Mouse (Mus musculus): ENCODE data around the gene Lgals4.

Gene Lgals4

DNA sequence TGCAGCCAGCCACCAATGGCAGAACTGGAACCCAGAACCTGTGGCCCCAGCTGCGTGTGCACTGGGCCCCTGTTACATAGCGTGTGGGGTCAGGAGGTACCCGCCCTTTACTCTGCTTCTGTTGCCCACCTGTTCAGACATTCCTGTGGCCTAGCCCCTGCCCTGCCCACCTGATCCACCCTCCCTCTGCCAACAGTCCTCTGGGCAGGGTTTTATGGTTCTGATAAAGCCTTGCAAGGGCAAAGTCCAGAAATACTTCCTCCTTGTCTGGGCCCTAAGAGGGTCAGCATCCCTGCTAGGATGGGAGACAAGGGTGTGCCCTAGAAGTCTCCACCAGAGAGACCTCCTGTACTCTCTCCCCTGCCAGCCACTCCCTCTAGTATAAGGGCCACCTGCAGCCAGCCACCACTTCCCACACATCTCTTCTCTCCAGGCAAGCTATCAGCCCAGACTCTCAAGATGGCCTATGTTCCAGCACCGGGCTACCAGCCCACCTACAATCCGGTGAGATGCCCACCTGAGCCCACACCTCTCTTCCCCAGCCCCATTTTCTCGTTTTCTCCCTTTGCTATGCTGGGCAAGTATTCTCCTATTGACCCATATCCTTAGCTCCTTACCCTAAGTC, at the start of gene Lgals4:
TSS of gene Lgals4 (plus strand) at position 132 of the 625 bp plus-strand sequence.
- in situ Hi-C loops (cut with MboI, MseI), result no loop called here

- in situ Hi-C loops (cut with MboI, MseI), result no loop called here
These were observed 48.5 kb upstream of the Lgals4 start for GRCm38 (mm10) chr7:28785161-28785560.

DNA sequence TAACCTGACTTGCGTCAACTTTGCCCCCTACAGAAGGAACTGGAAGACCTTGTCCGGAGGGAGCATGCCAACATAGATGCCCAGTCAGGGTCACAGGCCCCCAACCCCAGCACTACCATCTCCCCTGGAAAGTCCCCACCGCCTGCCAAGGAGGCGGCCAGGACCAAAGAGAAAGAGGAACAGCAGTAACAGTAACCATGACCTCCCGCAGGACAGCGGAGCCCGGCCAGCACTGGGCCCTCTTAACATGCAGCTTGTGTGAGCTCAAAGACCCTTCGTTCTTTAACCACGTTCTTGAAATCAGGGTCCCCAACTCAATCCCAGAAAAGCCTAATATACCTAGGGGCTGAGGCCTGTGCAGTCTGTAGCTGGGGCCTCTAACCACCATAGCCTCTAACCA, 45.8 kb upstream of the Lgals4 start:
- in situ Hi-C loops (cut with MboI, MseI), result no loop called here

DNA sequence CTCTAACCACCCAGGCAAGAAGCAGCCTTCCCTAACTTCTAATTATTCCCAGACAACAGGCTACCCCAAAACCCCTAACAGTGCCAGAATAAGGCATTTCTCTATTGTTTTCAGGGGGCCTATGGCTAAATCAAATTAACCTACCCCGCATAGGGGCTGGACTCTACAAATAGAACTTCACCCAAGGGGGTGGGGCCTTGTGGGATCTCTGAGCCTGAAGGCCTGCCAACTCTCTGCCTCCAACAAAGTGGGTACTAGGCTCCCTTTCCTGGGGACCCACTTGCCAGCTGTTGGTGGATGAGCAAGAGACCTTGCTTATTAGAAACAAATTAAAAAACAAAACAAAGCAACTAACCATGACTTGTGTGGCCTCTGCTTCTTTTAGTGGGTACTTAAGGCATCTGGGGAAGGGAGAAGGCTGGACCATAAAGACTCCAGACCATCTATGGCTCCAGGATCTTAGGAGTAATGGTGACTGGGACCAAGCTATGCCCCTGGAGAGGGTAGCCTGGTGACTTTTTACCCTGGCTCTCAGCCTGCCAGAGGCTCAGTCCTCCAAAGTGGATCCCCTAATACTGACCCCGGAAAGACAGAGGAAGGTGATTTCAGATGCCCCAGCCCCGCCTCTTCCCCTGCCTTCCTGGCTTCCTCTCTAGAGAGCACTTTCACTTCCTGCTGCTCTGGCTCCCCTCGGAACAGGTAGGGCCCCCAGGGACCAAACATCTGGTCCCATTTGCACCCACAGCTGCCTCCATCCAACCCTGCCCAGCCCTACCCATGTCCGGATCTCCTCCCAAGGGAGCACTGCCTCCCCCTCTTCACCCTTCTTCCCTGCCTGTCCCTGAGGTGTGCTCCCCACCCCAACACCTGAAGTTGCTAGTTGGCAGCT, 45.1 kb upstream of the Lgals4 start, which contains the start of gene Rinl:
TSS of gene Rinl (plus strand) at position 663 of the 889 bp plus-strand sequence.
- in situ Hi-C loops (cut with MboI, MseI), result no loop called here

GRCm38 (mm10) chr7:28789235-28789634, 44.4 kb upstream of the Lgals4 start:
- in situ Hi-C loops (cut with MboI, MseI), result no loop called here

DNA sequence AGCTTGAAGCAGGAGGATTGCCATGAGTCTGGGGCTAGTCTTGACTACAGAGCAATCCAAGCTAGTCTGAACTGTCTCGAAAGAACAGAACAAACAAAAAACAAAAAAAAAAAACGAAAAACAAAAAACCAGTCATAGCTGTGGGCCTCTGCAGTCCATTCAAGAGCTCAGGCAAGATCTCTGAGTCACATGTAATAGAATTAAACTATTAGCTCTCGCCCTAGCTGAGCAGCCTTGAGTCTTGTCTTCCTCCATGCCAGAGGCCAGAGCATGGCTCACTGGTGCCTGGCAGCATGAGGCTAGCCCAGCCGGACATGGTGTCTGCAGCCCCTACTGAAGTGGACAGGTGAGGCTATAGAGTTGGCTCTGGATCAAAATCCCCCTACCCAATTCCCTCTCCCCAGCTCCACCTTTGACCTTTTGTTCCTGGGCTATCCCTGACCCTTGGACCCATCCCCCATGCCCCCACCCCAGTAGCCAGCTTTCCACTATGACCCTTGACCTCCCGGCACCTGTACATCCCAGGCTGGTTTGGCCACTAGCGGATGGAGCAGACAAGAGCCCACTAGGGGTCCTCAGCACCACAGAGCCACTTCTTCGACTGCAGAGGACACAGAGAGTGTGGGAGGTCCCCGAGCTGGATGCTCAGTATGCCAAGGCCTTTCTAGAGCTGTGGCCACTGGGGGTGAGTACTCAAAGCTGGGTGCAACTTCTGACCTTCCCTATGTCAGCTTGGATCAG, 43.4 kb upstream of the Lgals4 start:
- in situ Hi-C loops (cut with MboI, MseI), result loop anchor here (5.0 kb wide), 1 partner anchor 77 kb away; no protein-coding TSS in a partner anchor

DNA sequence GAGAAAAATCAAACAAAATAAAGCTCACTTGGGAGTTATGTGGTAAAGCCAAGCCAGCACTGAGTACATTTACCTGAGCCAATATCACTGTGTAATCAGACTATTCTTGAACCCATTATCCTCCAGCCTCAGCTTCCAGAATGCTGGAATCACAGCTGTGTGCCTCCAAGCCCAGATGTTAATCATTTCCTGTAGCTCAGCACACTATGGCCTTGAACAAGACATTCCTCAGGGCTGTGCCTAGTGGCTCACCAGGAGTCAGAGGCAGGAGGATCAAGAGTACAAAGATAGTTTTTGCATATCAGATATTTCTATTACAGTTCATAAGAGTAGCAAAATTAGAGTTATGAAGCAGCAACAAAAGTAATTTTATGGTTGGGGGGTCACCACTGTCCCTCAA, 41.9 kb upstream of the Lgals4 start:
- in situ Hi-C loops (cut with MboI, MseI), result loop anchor here (5.0 kb wide), 1 partner anchor 76 kb away; no protein-coding TSS in a partner anchor

GRCm38 (mm10) chr7:28792391-28793185, 41.1 kb upstream of the Lgals4 start:
- in situ Hi-C loops (cut with MboI, MseI), result loop anchor here (5.0 kb wide), 1 partner anchor 75 kb away; no protein-coding TSS in a partner anchor

- in situ Hi-C loops (cut with MboI, MseI), result loop anchor here (5.0 kb wide), 1 partner anchor 73 kb away; no protein-coding TSS in a partner anchor
These were observed 39.8 kb upstream of the Lgals4 start for GRCm38 (mm10) chr7:28793834-28794233.

DNA sequence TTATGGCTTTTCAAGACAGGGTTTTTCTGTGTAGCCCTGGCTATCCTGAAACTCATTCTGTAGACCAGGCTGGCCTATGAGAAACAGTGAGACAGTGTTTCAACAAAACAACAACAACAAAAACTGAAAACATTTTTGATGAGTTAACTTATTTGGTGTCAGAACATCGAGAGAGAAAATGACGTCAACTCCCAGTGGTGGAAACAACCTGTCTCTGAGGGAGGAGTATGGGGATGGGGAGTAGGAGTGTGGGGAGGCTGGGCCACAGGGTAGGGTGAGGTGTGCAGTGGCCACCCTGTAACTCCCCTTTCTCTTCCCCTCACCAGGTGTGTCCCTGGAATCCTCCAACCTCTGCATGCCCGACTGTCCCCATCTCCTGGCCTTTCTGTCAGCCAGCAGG, 39.2 kb upstream of the Lgals4 start:
- in situ Hi-C loops (cut with MboI, MseI), result loop anchor here (5.0 kb wide), 1 partner anchor 73 kb away; no protein-coding TSS in a partner anchor

DNA sequence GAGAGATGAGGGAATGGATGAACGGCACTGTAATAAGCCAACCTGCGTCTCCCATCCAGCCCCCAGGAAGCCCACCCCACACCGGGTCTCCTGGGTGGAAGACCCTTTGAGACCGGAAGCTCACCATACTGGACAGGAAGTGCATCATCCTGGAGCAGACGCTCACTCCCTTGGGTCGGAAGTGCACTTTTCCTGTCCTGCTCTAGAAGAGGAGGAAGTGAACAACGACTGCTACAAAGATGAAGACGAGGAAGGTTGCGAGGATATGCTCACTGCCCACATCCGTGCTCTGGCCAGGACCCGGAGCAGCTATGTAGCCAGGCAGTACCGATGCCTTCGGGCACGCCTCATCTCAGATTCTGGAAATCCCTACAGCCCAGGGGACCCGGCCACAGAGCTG, 37.8 kb upstream of the Lgals4 start:
- in situ Hi-C loops (cut with MboI, MseI), result no loop called here

DNA sequence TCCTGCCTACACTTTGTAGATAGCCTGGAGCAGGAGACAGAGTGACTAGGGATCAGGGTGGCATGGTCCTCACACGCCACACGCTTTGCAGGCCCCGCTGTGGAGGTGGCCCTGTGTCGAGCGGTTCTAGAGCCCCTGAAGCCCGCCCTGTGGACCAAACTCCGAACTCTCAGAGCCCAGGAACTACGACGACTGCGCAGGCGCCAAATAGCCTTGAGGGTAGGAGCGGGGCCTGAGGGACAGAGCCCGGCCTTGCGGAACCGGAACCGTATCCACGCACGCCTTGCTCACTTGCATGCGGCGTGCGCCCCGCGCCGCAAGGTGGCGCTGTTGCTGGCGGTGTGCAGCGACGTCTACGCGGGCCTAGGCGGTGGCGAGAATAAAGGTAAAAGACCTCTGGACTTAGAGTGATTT, 37.1 kb upstream of the Lgals4 start:
- in situ Hi-C loops (cut with MboI, MseI), result no loop called here

DNA sequence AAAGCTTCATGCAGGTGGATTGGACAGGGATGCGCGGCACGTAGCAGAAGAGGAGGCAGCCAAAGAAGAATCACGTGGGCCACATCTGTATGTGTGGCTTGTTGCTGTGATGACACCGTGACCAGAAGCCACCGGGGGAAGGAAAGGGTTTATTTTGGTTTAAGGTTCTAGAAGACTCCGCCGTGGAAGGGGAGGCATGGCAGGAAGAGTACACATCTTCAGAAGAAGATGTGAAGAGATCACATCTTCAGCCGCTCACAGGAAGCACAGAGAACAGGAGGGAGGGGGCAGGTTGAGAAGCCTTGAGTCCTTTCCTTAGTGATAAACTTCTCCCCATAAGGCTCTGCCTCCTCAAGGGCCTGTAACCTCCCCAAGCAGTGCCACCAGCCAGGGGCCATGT, 33.7 kb upstream of the Lgals4 start:
- in situ Hi-C loops (cut with MboI, MseI), result no loop called here

DNA sequence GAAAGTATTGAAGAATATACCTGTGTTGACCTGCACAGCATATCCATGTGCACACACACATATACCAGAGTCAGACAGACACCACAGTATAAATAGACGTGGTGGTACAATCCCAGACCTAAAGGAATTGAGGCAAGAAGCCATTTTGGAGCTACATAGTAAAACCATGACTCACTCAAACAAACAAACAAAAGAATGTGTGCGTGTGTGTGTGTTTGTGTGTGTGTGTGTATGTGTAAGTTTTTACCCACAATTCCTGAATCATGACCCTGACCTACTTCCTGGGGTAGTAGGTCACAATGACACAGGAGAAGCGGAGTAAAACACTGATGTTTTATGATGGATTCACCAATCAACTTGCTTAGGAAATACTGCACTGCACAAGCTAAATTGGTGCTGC, 32.2 kb upstream of the Lgals4 start:
- in situ Hi-C loops (cut with MboI, MseI), result no loop called here

- in situ Hi-C loops (cut with MboI, MseI), result no loop called here
These were observed 31.6 kb upstream of the Lgals4 start for GRCm38 (mm10) chr7:28801901-28802670.

DNA sequence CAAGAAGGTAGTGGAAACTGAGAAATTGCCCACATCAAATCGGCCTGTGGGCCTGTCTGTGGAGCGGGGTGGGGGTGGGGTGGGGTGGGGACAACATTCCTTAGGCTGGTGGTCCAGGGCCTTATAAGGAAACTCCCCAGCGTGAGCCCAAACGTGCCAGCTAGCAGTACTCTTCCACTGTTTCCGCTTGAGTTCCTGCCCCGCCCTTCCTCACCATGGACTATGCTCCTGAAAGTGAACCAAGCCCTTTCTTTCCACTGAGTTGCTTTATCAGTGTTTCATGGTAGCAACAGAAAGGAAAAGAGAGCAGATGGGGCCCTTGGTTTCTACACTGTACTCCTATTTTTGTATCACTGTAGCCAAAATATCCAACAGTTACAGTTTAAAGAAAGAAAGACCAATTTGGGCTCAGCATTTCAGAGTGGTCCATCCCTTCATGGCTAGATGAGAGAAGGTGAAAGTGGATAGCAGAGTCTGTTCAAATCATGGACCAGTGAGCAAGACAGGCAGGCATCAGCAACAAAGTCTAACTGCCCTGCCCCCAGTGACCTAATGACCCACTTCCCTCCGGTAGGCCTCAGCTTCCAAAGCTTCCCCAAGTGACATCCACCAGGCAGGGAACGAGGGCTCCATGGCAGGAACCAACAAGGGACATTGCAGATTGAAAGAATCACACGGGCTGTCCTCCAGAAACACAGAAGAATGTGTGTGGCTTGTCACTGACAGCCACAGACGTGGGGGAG, 30.6 kb upstream of the Lgals4 start:
- in situ Hi-C loops (cut with MboI, MseI), result no loop called here

GRCm38 (mm10) chr7:28803756-28804155, 29.9 kb upstream of the Lgals4 start:
- in situ Hi-C loops (cut with MboI, MseI), result no loop called here

DNA sequence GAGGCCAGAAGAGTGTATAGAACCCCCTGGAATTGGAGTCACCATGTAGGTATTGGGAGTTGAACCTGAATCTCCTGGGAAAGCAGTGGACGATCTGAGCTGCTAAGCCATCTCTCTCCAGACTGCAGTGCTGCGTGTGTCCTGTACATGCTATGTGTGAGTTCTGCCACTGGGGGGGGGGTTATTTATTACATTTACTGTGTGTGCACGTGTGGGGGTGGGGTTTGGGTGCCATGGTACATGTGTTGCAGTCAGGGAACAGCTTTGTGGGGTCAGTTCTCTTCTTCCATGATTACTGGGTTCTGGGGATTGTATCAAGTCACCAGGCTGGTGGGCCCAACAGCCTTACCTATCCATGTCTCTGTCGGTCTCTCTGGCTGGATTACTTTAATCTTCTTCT, 26.8 kb upstream of the Lgals4 start:
- in situ Hi-C loops (cut with MboI, MseI), result no loop called here

DNA sequence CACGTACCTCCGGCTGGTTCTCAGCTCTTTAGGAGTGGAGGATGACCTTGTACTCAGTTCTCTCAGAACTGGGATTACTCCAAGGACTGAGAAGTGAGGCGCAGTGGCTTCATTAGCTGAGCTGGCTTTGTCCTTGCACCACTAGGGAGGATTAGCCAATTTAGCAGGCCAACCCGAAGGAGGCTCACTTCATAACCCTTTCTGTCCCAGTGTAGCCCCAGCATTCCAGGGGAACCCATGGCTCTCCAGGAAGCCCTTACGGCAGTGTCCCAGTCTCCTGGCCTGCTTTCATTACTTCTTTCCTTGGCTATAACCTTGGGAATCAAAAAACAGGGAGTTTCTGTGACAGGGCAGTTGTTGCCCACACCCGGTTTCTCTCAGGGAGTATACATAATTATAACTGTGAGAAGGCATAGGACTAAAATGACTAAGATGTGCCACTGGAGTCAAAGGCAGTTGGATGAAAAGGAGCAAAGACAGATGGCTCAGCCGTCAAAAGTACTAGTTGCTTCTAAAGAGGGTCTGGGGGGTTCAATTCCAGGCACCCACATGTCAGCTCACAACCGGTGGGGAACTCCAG, 25.9 kb upstream of the Lgals4 start:
- in situ Hi-C loops (cut with MboI, MseI), result no loop called here
